Mouse (Mus musculus) myocyte (in vitro differentiated cells): ENCODE measurements at regions not wholly inside any gene's neighbourhood (a gene's known extent, or its start where the extent isn't known, plus 50 kb on each side); places are given as distances from the start of the nearest gene placed in this dataset.

Source experiments
- H3K27me3 ChIP-seq: one replicate; pipeline ENCODE4 v1.6.1; 2011; ENCODE audit not compliant: control insufficient read depth, insufficient read depth, insufficient read length
- H3K36me3 ChIP-seq: one replicate; pipeline ENCODE4 v1.6.1; 2011; ENCODE audit not compliant: control insufficient read depth, insufficient read depth
- H3K4me2 ChIP-seq: one replicate; pipeline ENCODE4 v1.6.1; 2011; ENCODE audit warnings: low read depth, control low read depth
- H3K4me3 ChIP-seq: one replicate; pipeline ENCODE4 v1.5.1; 2011; ENCODE audit warnings: mild to moderate bottlenecking, control low read depth, moderate library complexity
- H3K79me2 ChIP-seq: one replicate; pipeline ENCODE4 v1.6.1; 2011; ENCODE audit not compliant: control insufficient read depth, insufficient read depth
- H3ac ChIP-seq: one replicate; pipeline ENCODE4 v1.6.1; 2011; ENCODE audit not compliant: control insufficient read depth, insufficient read length
- CEBPB ChIP-seq: IDR thresholded peaks from 2 replicates; pipeline ENCODE4 v1.6.1; 2011; ENCODE audit warnings: mild to moderate bottlenecking, moderate library complexity; ENCODE audit not compliant: poor library complexity, insufficient read depth, severe bottlenecking
- E2F4 ChIP-seq: IDR thresholded peaks from one replicate; pipeline ENCODE4 v1.6.1; 2011; ENCODE audit warnings: mild to moderate bottlenecking, control low read depth, moderate library complexity; ENCODE audit not compliant: insufficient read depth
- MAX ChIP-seq: IDR thresholded peaks from one replicate; pipeline ENCODE4 v1.6.1; 2011; ENCODE audit warnings: low read depth, mild to moderate bottlenecking, control low read depth
- MYOD1 ChIP-seq, 3 experiments: IDR thresholded peaks; one replicate each; pipeline ENCODE4 v1.6.1; 2011; ENCODE audit warnings: control low read depth in 2 of 3, low read depth in 2 of 3, mild to moderate bottlenecking in 2 of 3, moderate library complexity in 1 of 3; ENCODE audit not compliant: insufficient read length in 2 of 3, control insufficient read depth in 1 of 3
- MYOG ChIP-seq, 3 experiments: IDR thresholded peaks; one replicate each; pipeline ENCODE4 v1.6.1; 2011; ENCODE audit warnings: control low read depth in 2 of 3, low read depth in 2 of 3, mild to moderate bottlenecking in 2 of 3; ENCODE audit not compliant: insufficient read length in 2 of 3, control insufficient read depth in 1 of 3, insufficient read depth in 1 of 3
- POLR2A ChIP-seq: IDR thresholded peaks from one replicate; pipeline ENCODE4 v1.6.1; 2011; ENCODE audit warnings: low read depth, mild to moderate bottlenecking, control low read depth, moderate library complexity; ENCODE audit not compliant: insufficient read length
- POLR2AphosphoS2 ChIP-seq: IDR thresholded peaks from one replicate; pipeline ENCODE4 v1.6.1; 2011; ENCODE audit warnings: low read depth, control low read depth; ENCODE audit not compliant: insufficient read length
- REST ChIP-seq: IDR thresholded peaks from one replicate; pipeline ENCODE4 v1.6.1; 2011; ENCODE audit warnings: mild to moderate bottlenecking, control low read depth, moderate library complexity; ENCODE audit not compliant: insufficient read depth, insufficient read length
- SRF ChIP-seq: IDR thresholded peaks from one replicate; pipeline ENCODE4 v1.6.1; 2011; ENCODE audit warnings: low read depth; ENCODE audit not compliant: control insufficient read depth, insufficient read length
- TCF12 ChIP-seq: IDR thresholded peaks from one replicate; pipeline ENCODE4 v1.6.1; 2011; ENCODE audit warnings: mild to moderate bottlenecking, control low read depth; ENCODE audit not compliant: poor library complexity, insufficient read depth, severe bottlenecking
- TCF3 ChIP-seq: IDR thresholded peaks from one replicate; pipeline ENCODE4 v1.6.1; 2011; ENCODE audit warnings: low read depth, control low read depth; ENCODE audit not compliant: insufficient read length
- USF1 ChIP-seq: IDR thresholded peaks from one replicate; pipeline ENCODE4 v1.6.1; 2011; ENCODE audit warnings: low read depth, mild to moderate bottlenecking, control low read depth, moderate library complexity

GRCm38 (mm10) chr2:71670228-71670790 lies 75.1 kb upstream of the Itga6 start:
- Histone ChIP-seq H3ac (no peak overlapping the region), H3K4me3 (no peak overlapping the region), H3K27me3 (no peaks in the 10 kb centered on the region), H3K4me2 (no peak overlapping the region), H3K79me2 (no peaks in the 10 kb centered on the region), H3K36me3 (no peaks in the 10 kb centered on the region)
- TF ChIP-seq SRF = no peak
- TF ChIP-seq E2F4 = no peak
- TF ChIP-seq POLR2A = no peak
- no peak for TF ChIP-seq TCF3
- no peak for TF ChIP-seq MAX
- no peak for TF ChIP-seq TCF12
- TF ChIP-seq MYOD1 (IDR thresholded peaks at IDR 0.05; ENCODE audit: control insufficient read depth in 1 of 3, insufficient read length in 2 of 3, low read depth in 2 of 3) = no peak
- TF ChIP-seq REST = no peak
- no peak for TF ChIP-seq MYOG (IDR thresholded peaks at IDR 0.05; ENCODE audit: control insufficient read depth in 1 of 3, insufficient read depth in 1 of 3, insufficient read length in 2 of 3, low read depth in 2 of 3)
- TF ChIP-seq USF1 = no peak
- TF ChIP-seq CEBPB = no peak
- no peak for TF ChIP-seq POLR2AphosphoS2

- Histone ChIP-seq H3K4me3 (no peak overlapping the region), H3K36me3 (no peaks in the 10 kb centered on the region), H3K27me3 (no peaks in the 10 kb centered on the region), H3K4me2 (no peak overlapping the region), H3ac (no peak overlapping the region), H3K79me2 (no peaks in the 10 kb centered on the region)
- no peak for TF ChIP-seq REST
- TF ChIP-seq USF1 = no peak
- TF ChIP-seq SRF = no peak
- TF ChIP-seq POLR2A = no peak
- no peak for TF ChIP-seq CEBPB
- no peak for TF ChIP-seq E2F4
- no peak for TF ChIP-seq MAX
- no peak for TF ChIP-seq POLR2AphosphoS2
Observed at GRCm38 (mm10) chr2:71670882-71671281, 74.5 kb upstream of the Itga6 start.

GRCm38 (mm10) chr2:71673087-71673920 lies 72.1 kb upstream of the Itga6 start:
- Histone ChIP-seq H3K79me2 (no peaks in the 10 kb centered on the region), H3K27me3 (no peaks in the 10 kb centered on the region), H3K4me2 (no peak overlapping the region), H3K36me3 (no peaks in the 10 kb centered on the region), H3K4me3 (no peak overlapping the region), H3ac (no peak overlapping the region)
- TF ChIP-seq REST (no peak), POLR2A (no peak), MYOD1 (IDR thresholded peaks at IDR 0.05; ENCODE audit: control insufficient read depth in 1 of 3, insufficient read length in 2 of 3, low read depth in 2 of 3) (no peak)

- Histone ChIP-seq H3K79me2 (no peaks in the 10 kb centered on the region), H3K27me3 (no peaks in the 10 kb centered on the region), H3ac (no peak overlapping the region), H3K4me2 (no peak overlapping the region), H3K36me3 (no peaks in the 10 kb centered on the region), H3K4me3 (no peak overlapping the region)
- TF ChIP-seq E2F4 (no peak), REST (no peak), POLR2A (no peak), CEBPB (no peak), POLR2AphosphoS2 (no peak), TCF3 (no peak), USF1 (no peak)
Observed at GRCm38 (mm10) chr2:71680746-71681145, 64.7 kb upstream of the Itga6 start.

- TF ChIP-seq SRF (no peak), USF1 (no peak)
- no peaks in the 10 kb centered on the region for H3K27me3 ChIP-seq
- no peak overlapping the region for H3K4me2 ChIP-seq
- no peaks in the 10 kb centered on the region for H3K36me3 ChIP-seq
- no peaks in the 10 kb centered on the region for H3K79me2 ChIP-seq
- no peak overlapping the region for H3ac ChIP-seq
- no peak overlapping the region for H3K4me3 ChIP-seq
Observed at GRCm38 (mm10) chr2:71681148-71681547, 64.3 kb upstream of the Itga6 start.
